Mouse (Mus musculus): ENCODE data around the gene Gm15130. TPM values are rescaled to one million over a fixed set of nuclear protein-coding genes. Genes with fewer than 3 reads are reported as not detected.

Gene Gm15130
- not detected for total RNA-seq (2021)
- not detected in 2 replicates for polyA plus RNA-seq (2012; rRNA removed)
- long read RNA-seq: 0 reads

DNA sequence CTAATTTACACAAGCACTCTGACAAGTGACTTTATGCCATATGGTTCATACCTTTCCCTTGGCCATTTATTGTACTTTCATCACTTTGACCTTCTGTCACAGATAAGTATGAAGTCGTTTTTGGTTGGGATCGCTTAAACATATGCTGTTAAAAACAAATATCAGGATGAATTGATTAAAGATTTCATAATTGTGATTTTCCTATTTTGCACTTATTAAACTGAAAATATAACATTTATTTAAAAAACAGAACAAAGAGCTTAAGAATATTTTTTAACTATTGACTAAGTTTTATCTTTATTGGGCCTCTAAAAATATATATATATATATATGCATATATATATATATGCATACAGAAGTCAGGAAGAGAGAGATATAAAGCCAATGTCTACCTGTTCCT, at the start of gene Gm15130:
Gene Gm15130 (minus strand): TSS at position 101 of the 400 bp plus-strand sequence.
- no peak for DNase-seq

DNA sequence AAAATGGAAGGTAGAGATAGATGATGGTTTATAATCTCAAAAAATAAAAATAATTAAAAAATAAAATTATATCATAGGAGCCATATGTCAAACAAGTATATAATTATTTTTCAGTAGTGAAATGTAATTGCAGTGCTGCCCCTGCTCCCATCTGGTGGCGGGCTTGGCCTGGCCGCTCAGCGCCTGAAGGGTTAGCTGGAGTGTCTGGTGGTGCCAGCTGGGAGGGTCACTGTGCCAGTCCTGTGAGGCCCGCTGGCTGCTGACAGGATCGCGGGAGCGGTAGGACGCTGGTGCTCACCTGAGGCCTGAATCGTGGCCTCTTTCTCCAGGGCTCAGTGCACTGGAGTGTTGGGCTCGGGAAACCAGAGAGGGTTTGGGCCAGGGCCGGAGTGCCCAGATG, 29.3 kb upstream of the Gm15130 start:
- DNase-seq: no peak

DNA sequence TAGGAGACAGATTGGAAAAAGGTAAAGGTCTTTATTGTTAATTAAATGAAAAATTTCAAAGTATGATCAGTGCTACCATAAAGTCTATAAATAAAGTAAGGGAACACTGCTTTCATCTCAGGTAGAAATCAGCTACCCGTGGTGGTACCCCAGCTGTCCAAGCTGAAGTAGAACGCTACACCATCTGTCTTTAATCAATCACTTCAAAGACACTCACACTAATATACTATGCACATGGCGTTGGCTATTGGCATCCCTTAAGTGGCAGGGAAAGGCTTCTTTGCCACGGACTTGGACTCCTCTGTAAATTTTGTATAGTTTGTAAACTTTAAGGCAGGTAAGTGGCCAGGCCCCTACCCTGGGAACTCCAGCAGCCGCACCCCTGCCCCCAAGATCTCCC, 17.0 kb downstream of the Gm15130 start:
- DNase-seq: no peak

DNA sequence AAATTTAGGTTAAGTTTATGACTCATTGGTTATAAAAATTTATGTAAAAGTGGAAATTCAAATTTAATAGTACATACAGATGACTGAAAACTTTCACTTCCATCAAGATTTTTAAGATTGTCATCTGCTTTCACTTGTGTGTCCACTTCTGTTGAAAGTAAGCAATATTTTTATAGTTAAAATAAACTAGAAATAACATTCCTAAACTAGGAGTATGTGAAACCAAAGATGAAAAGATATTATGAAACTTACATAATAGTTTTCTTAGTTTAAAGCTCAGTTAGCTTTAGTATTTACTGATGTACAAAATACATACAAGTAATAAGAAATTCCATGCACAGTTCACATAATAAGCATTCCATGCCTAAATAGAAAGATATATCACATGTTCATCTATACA, 46.9 kb downstream of the Gm15130 start, which contains the start of gene Gm13941:
Gene Gm13941 (minus strand): TSS at position 101 of the 400 bp plus-strand sequence.
- DNase-seq: no peak

Other genes starting within 250 kb of the Gm15130 start
- under 1 TPM; 0.09 to 0.17 TPM for gene Ano3, start 202.0 kb downstream of the Gm15130 start, total RNA-seq (2021)
- gene Ano3, start 202.0 kb downstream of the Gm15130 start, polyA plus RNA-seq (2012; rRNA removed): 0.03 TPM in 1 of 2 replicates, not detected in the other
- not detected for gene Gm13941, start 47.0 kb downstream of the Gm15130 start, total RNA-seq (2021)
- gene Gm13941, start 47.0 kb downstream of the Gm15130 start, polyA plus RNA-seq (2012; rRNA removed): not detected in 2 replicates
- not detected for gene 4930430A15Rik, start 76.7 kb upstream of the Gm15130 start, total RNA-seq (2021)
- not detected in 2 replicates for gene 4930430A15Rik, start 76.7 kb upstream of the Gm15130 start, polyA plus RNA-seq (2012; rRNA removed)
- not detected for gene Olfr1275, start 82.3 kb upstream of the Gm15130 start, total RNA-seq (2021)
- not detected in 2 replicates for gene Olfr1275, start 82.3 kb upstream of the Gm15130 start, polyA plus RNA-seq (2012; rRNA removed)
- not detected for gene Olfr1276, start 101.6 kb upstream of the Gm15130 start, total RNA-seq (2021)
- not detected in 2 replicates for gene Olfr1276, start 101.6 kb upstream of the Gm15130 start, polyA plus RNA-seq (2012; rRNA removed)
- not detected for gene Olfr1277, start 121.2 kb upstream of the Gm15130 start, total RNA-seq (2021)
- gene Olfr1277, start 121.2 kb upstream of the Gm15130 start, polyA plus RNA-seq (2012; rRNA removed): not detected in 2 replicates
- gene Olfr1278, start 137.2 kb upstream of the Gm15130 start, total RNA-seq (2021): not detected
- not detected in 2 replicates for gene Olfr1278, start 137.2 kb upstream of the Gm15130 start, polyA plus RNA-seq (2012; rRNA removed)
- not detected for gene Olfr1279, start 147.7 kb upstream of the Gm15130 start, total RNA-seq (2021)
- not detected in 2 replicates for gene Olfr1279, start 147.7 kb upstream of the Gm15130 start, polyA plus RNA-seq (2012; rRNA removed)
- gene Olfr1280, start 161.1 kb upstream of the Gm15130 start, total RNA-seq (2021): not detected
- not detected in 2 replicates for gene Olfr1280, start 161.1 kb upstream of the Gm15130 start, polyA plus RNA-seq (2012; rRNA removed)
- not detected for gene Olfr1281, start 173.6 kb upstream of the Gm15130 start, total RNA-seq (2021)
- not detected in 2 replicates for gene Olfr1281, start 173.6 kb upstream of the Gm15130 start, polyA plus RNA-seq (2012; rRNA removed)
- not detected for gene Olfr1282, start 183.1 kb upstream of the Gm15130 start, total RNA-seq (2021)
- gene Olfr1282, start 183.1 kb upstream of the Gm15130 start, polyA plus RNA-seq (2012; rRNA removed): not detected in 2 replicates
- gene Olfr1283, start 213.9 kb upstream of the Gm15130 start, total RNA-seq (2021): not detected
- not detected in 2 replicates for gene Olfr1283, start 213.9 kb upstream of the Gm15130 start, polyA plus RNA-seq (2012; rRNA removed)
- gene Olfr1284, start 222.6 kb upstream of the Gm15130 start, total RNA-seq (2021): not detected
- not detected in 2 replicates for gene Olfr1284, start 222.6 kb upstream of the Gm15130 start, polyA plus RNA-seq (2012; rRNA removed)

Data from adrenal gland, adult 2 months (tissue).